Mouse (Mus musculus) cerebellum, adult 2 months (tissue): Measurements from ENCODE around the gene Cd244a.

Source experiments
- CTCF ChIP-seq: fragments of 200-500 bp; IDR thresholded peaks from 2 replicates; pipeline ENCODE4 v1.5.1; 2011; ENCODE audit warnings: low read depth, mild to moderate bottlenecking, control low read depth, low read length, moderate library complexity, borderline replicate concordance; ENCODE audit not compliant: insufficient read depth
- POLR2A ChIP-seq: fragments of 200-500 bp; IDR thresholded peaks from 2 replicates; pipeline ENCODE4 v1.6.1; 2011; ENCODE audit warnings: low read length, control low read depth, borderline replicate concordance; ENCODE audit not compliant: insufficient read depth

GRCm38 (mm10) chr1:171558407-171558806 lies 586 bp upstream of the Cd244a start:
- TF ChIP-seq POLR2A (no peak), CTCF (no peak)
